Mouse (Mus musculus): Measurements from ENCODE around the gene Pabpc6. TPM values are rescaled to one million over a fixed set of nuclear protein-coding genes. Genes with fewer than 3 reads are reported as not detected.

Gene Pabpc6
- not detected in 4 replicates for total RNA-seq (2023)

DNA sequence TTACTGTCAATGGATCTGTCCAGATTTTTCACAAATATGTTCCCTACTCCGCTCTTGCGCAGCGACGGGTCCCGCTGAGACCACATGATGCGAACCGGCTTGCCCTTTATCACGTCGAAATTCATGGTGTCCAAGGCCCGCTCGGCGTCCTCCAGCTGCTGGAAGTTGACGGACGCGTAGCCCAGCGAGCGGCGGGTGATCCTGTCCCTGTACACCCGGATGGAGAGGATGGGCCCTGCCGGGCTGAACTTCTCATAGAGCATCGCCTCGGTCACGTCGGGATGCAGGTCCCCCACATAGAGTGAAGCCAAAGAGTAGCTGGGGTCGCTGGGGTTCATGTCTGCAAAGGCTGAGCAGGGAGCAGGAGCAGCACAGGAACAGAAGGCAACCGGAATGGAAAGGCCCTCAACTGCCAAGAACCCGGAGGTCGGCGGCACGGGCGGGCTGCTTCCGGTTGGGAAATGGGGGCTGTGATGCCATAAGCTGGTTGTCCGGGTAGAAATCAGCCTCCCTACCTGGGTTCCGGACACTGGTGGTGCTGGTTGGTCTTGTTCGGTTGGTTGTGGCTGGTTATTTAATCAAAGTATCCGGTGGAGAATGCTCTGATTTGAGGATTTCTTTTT is at the start of gene Pabpc6:
Pabpc6 (minus strand) TSS at position 435 of the 623 bp plus-strand sequence.

Other genes starting within 250 kb of the Pabpc6 start
- gene Gm17728, start 247.7 kb downstream of the Pabpc6 start, total RNA-seq (2023), result not detected in 4 replicates

Measured in B cell, adult 62 days (primary cell).